Mouse (Mus musculus): ENCODE data around the gene Acbd4. TPM values are rescaled to one million over a fixed set of nuclear protein-coding genes. Genes with fewer than 3 reads are reported as not detected.

Gene Acbd4
- polyA plus RNA-seq, 1 experiment from 2014 or later = 60.6 TPM

- peaks cover 17% of the 10 kb centered on the region for H3K27me3 ChIP-seq
- H3K27ac ChIP-seq (replicated peaks) = no peak overlapping the region
- no peak for ATAC-seq (ENCODE audit: insufficient read depth)
- no peak overlapping the region for H3K4me3 ChIP-seq (replicated peaks)
- H3K4me2 ChIP-seq = no peak overlapping the region
- no peak overlapping the region for H3K9ac ChIP-seq
- 63% methylated on average over 7 of the region's 7 CpGs for WGBS (ENCODE audit: insufficient replicate concordance)
- H3K4me1 ChIP-seq (replicated peaks) = no peaks in the 10 kb centered on the region
- H3K36me3 ChIP-seq (replicated peaks) = no peaks in the 10 kb centered on the region
- H3K9me3 ChIP-seq (replicated peaks) = no peaks in the 10 kb centered on the region
These were observed 8.2 kb upstream of the Acbd4 start for GRCm38 (mm10) chr11:103093306-103093705.

GRCm38 (mm10) chr11:103093862-103094833, 7.3 kb upstream of the Acbd4 start:
- H3K9ac ChIP-seq = no peak overlapping the region
- 55% methylated on average over 20 of the region's 20 CpGs for WGBS (ENCODE audit: insufficient replicate concordance)
- no peaks in the 10 kb centered on the region for H3K4me1 ChIP-seq (replicated peaks)
- no peaks in the 10 kb centered on the region for H3K9me3 ChIP-seq (replicated peaks)
- no peak overlapping the region for H3K27ac ChIP-seq (replicated peaks)
- no peak for ATAC-seq (ENCODE audit: insufficient read depth)
- H3K4me2 ChIP-seq = no peak overlapping the region
- peaks cover 26% of the 10 kb centered on the region for H3K27me3 ChIP-seq
- no peaks in the 10 kb centered on the region for H3K36me3 ChIP-seq (replicated peaks)
- no peak overlapping the region for H3K4me3 ChIP-seq (replicated peaks)

- Histone ChIP-seq H3K9ac (no peak overlapping the region), H3K4me1 (replicated peaks) (no peaks in the 10 kb centered on the region), H3K27me3 (peaks cover 36% of the 10 kb centered on the region), H3K36me3 (replicated peaks) (no peaks in the 10 kb centered on the region), H3K27ac (replicated peaks) (no peak overlapping the region), H3K9me3 (replicated peaks) (no peaks in the 10 kb centered on the region), H3K4me3 (replicated peaks) (no peak overlapping the region), H3K4me2 (no peak overlapping the region)
- no peak for ATAC-seq (ENCODE audit: insufficient read depth)
- WGBS (ENCODE audit: insufficient replicate concordance) = 68% methylated on average over 9 of the region's 9 CpGs
These were observed 6.3 kb upstream of the Acbd4 start for GRCm38 (mm10) chr11:103095107-103095670.

GRCm38 (mm10) chr11:103095801-103096200, 5.7 kb upstream of the Acbd4 start:
- 69% methylated on average over 6 of the region's 6 CpGs for WGBS (ENCODE audit: insufficient replicate concordance)

GRCm38 (mm10) chr11:103096979-103097894, 4.2 kb upstream of the Acbd4 start:
- H3K4me2 ChIP-seq = no peak overlapping the region
- no peak for ATAC-seq (ENCODE audit: insufficient read depth)
- no peak overlapping the region for H3K9ac ChIP-seq
- H3K4me1 ChIP-seq (replicated peaks) = peaks cover 14% of the 10 kb centered on the region
- H3K27ac ChIP-seq (replicated peaks) = no peak overlapping the region
- no peak overlapping the region for H3K4me3 ChIP-seq (replicated peaks)
- H3K27me3 ChIP-seq = peaks cover 57% of the 10 kb centered on the region
- H3K9me3 ChIP-seq (replicated peaks) = no peaks in the 10 kb centered on the region
- 38% methylated on average over 22 of the region's 22 CpGs for WGBS (ENCODE audit: insufficient replicate concordance)
- no peaks in the 10 kb centered on the region for H3K36me3 ChIP-seq (replicated peaks)

More at GRCm38 (mm10) chr11:103095801-103096200, 5.7 kb upstream of the Acbd4 start:
- Histone ChIP-seq H3K27me3 (peaks cover 42% of the 10 kb centered on the region), H3K9ac (no peak overlapping the region), H3K9me3 (replicated peaks) (no peaks in the 10 kb centered on the region), H3K4me2 (no peak overlapping the region), H3K27ac (replicated peaks) (no peak overlapping the region), H3K4me1 (replicated peaks) (no peaks in the 10 kb centered on the region; the same call in 1 of the 2 replicates), H3K4me3 (replicated peaks) (no peak overlapping the region), H3K36me3 (replicated peaks) (no peaks in the 10 kb centered on the region)
- ATAC-seq (ENCODE audit: insufficient read depth) = no peak

- Histone ChIP-seq H3K27me3 (peaks cover 60% of the 10 kb centered on the region), H3K36me3 (replicated peaks) (no peaks in the 10 kb centered on the region), H3K9ac (no peak overlapping the region), H3K9me3 (replicated peaks) (no peaks in the 10 kb centered on the region), H3K4me3 (replicated peaks) (no peak overlapping the region), H3K4me1 (replicated peaks) (peaks cover 24% of the 10 kb centered on the region), H3K4me2 (no peak overlapping the region), H3K27ac (replicated peaks) (no peak overlapping the region)
- ATAC-seq (ENCODE audit: insufficient read depth) = no peak
- WGBS (ENCODE audit: insufficient replicate concordance) = 74% methylated on average over 11 of the region's 11 CpGs
These were observed 2.8 kb upstream of the Acbd4 start for GRCm38 (mm10) chr11:103098531-103099190.

GRCm38 (mm10) chr11:103099352-103099940, 2.0 kb upstream of the Acbd4 start:
- H3K27ac ChIP-seq (replicated peaks) = no peak overlapping the region
- no peaks in the 10 kb centered on the region for H3K36me3 ChIP-seq (replicated peaks)
- H3K9me3 ChIP-seq (replicated peaks) = no peaks in the 10 kb centered on the region
- H3K4me1 ChIP-seq (replicated peaks) = peaks cover 32% of the 10 kb centered on the region
- no peak overlapping the region for H3K4me2 ChIP-seq
- no peak for ATAC-seq (ENCODE audit: insufficient read depth)
- H3K4me3 ChIP-seq (replicated peaks) = no peak overlapping the region
- WGBS (ENCODE audit: insufficient replicate concordance) = 67% methylated on average over 12 of the region's 12 CpGs
- H3K9ac ChIP-seq = no peak overlapping the region
- H3K27me3 ChIP-seq = peaks cover 60% of the 10 kb centered on the region

GRCm38 (mm10) chr11:103100361-103100760, 1.1 kb upstream of the Acbd4 start:
- WGBS (ENCODE audit: insufficient replicate concordance) = 55% methylated on average over 8 of the region's 8 CpGs
- Histone ChIP-seq H3K27ac (replicated peaks) (no peak overlapping the region), H3K9me3 (replicated peaks) (no peaks in the 10 kb centered on the region), H3K4me3 (replicated peaks) (no peak overlapping the region), H3K36me3 (replicated peaks) (peaks cover 7% of the 10 kb centered on the region; the same call in 1 of the 2 replicates), H3K4me1 (replicated peaks) (peaks cover 41% of the 10 kb centered on the region), H3K9ac (no peak overlapping the region), H3K27me3 (peaks cover 60% of the 10 kb centered on the region), H3K4me2 (no peak overlapping the region)
- no peak for ATAC-seq (ENCODE audit: insufficient read depth)

GRCm38 (mm10) chr11:103101866-103102501, 502 bp downstream of the Acbd4 start:
- Histone ChIP-seq H3K27me3 (peaks cover 53% of the 10 kb centered on the region), H3K4me1 (replicated peaks) (peaks cover 57% of the 10 kb centered on the region), H3K9me3 (replicated peaks) (no peaks in the 10 kb centered on the region), H3K4me2 (peak overlapping the region; percentile 84), H3K4me3 (replicated peaks) (peak overlapping the region; percentile 70), H3K36me3 (replicated peaks) (peaks cover 22% of the 10 kb centered on the region), H3K9ac (peak overlapping the region; percentile 54), H3K27ac (replicated peaks) (peak overlapping the region; percentile 72)
- 3% methylated on average over 30 of the region's 30 CpGs for WGBS (ENCODE audit: insufficient replicate concordance)
- no peak for ATAC-seq (ENCODE audit: insufficient read depth)
